Mouse (Mus musculus): Measurements from ENCODE around the gene Ugt1a6a.
"Not testable (repeated sequence)": the region's sequence is repeated elsewhere in the genome, so short reads cannot be mapped to it uniquely, and the experiment has no call there.

DNA sequence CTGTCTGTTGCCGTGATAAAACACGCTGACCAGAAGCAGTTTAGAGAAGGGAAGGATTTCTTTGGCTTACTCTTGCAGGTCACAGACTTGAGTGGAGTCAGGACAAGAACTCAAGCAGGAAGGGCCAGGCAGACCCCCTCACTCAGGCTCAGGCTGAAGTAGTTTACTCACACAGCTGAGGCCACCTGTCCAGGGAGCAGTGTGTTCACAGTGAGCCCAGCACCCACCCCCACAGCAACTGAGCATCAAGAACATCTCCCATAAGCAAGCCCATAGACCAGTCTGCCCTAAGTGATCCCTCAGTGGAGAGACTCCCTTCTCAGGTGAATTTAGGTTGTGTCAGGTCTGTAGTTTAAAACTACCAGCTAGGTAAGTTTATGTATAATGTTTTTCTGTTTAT is 25.0 kb upstream of the Ugt1a6a start:
- TF ChIP-seq POLR2A (IDR thresholded peaks at IDR 0.05; ENCODE audit: low read depth, low read length); CTCF (conservative IDR thresholded peaks at IDR 0.05; ENCODE audit: insufficient read depth, insufficient read length, low read depth, low read length): not testable (repeated sequence)

Measured in kidney, adult 2 months (tissue).